Mouse (Mus musculus) heart, postnatal 10 days (tissue): ENCODE measurements around the gene Nktr. TPM values are rescaled to one million over a fixed set of nuclear protein-coding genes. Genes with fewer than 3 reads are reported as not detected.
A peak's percentile ranks its signal among the peaks of the same experiment; 100 is the strongest.

Source experiments
- DNase-seq, 2 experiments: peaks; one replicate each; pipeline ENCODE4 v3.0.0; 2021
- intact Hi-C: fragments of 180-260 bp; cut with DNase I; formaldehyde crosslinking; loops from one replicate; pipeline ENCODE4 v1.15.1; 2025
- total RNA-seq, 2 experiments: library from RNA; stranded (reverse); gene quantifications; 2 replicates each; pipeline ENCODE4 v1.2.3; 2021

Nktr gene
- total RNA-seq = 10 to 100 TPM; 46.9 to 47.7 TPM

GRCm38 (mm10) chr9:121718792-121719318, at the start of gene Nktr:
Gene Nktr, plus strand, starts transcription at chr9:121719169.
- intact Hi-C loops = no loop called here
- DNase-seq = peak; percentile 98 to 99

GRCm38 (mm10) chr9:121669348-121669791, 49.6 kb upstream of the Nktr start:
- intact Hi-C loops = loop anchor here (1.0 kb wide), 1 partner anchor 10 kb away; no protein-coding TSS in a partner anchor
- peak; percentile 82 to 83 for DNase-seq

GRCm38 (mm10) chr9:121671300-121671699, 47.7 kb upstream of the Nktr start:
- intact Hi-C loops = no loop called here
- peak; percentile 71 to 74 for DNase-seq

GRCm38 (mm10) chr9:121672311-121672710, 46.7 kb upstream of the Nktr start:
- intact Hi-C loops = no loop called here

GRCm38 (mm10) chr9:121673716-121674115, 45.3 kb upstream of the Nktr start:
- intact Hi-C loops = no loop called here
- DNase-seq = no peak

More at GRCm38 (mm10) chr9:121672311-121672710, 46.7 kb upstream of the Nktr start:
- peak; percentile 72 to 76 for DNase-seq

- intact Hi-C loops = loop anchor here (5.0 kb wide), 1 partner anchor 428 kb away; no protein-coding TSS in a partner anchor
- DNase-seq = no peak
These were observed 44.0 kb upstream of the Nktr start for GRCm38 (mm10) chr9:121675011-121675410.

- no peak for DNase-seq
- intact Hi-C loops = loop anchor here (5.0 kb wide), 1 partner anchor 428 kb away; no protein-coding TSS in a partner anchor
These were observed 43.4 kb upstream of the Nktr start for GRCm38 (mm10) chr9:121675556-121675955.

GRCm38 (mm10) chr9:121677069-121677468, 41.9 kb upstream of the Nktr start:
- intact Hi-C loops = loop anchor here (5.0 kb wide), 1 partner anchor 430 kb away; no protein-coding TSS in a partner anchor
- DNase-seq = no peak

GRCm38 (mm10) chr9:121677476-121677875, 41.5 kb upstream of the Nktr start:
- intact Hi-C loops = loop anchor here (5.0 kb wide), 1 partner anchor 430 kb away; no protein-coding TSS in a partner anchor
- no peak for DNase-seq

- intact Hi-C loops = loop anchor here (1.0 to 5.0 kb wide), 4 partner anchors 10 to 432 kb away; partner anchors contain the start of genes Lyzl4 and Vipr1
- DNase-seq = peak; percentile 71 to 80
These were observed 39.4 kb upstream of the Nktr start for GRCm38 (mm10) chr9:121679549-121679948.

GRCm38 (mm10) chr9:121681191-121681590, 37.8 kb upstream of the Nktr start:
- no peak for DNase-seq
- intact Hi-C loops = no loop called here

- no peak for DNase-seq
- intact Hi-C loops = no loop called here
These were observed 36.8 kb upstream of the Nktr start for GRCm38 (mm10) chr9:121682037-121682680.

- no peak for DNase-seq
- intact Hi-C loops = no loop called here
These were observed 34.3 kb upstream of the Nktr start for GRCm38 (mm10) chr9:121684702-121685101.

GRCm38 (mm10) chr9:121690200-121690651, 28.7 kb upstream of the Nktr start:
- intact Hi-C loops = no loop called here
- DNase-seq = no peak

GRCm38 (mm10) chr9:121690734-121691133, 28.2 kb upstream of the Nktr start:
- intact Hi-C loops = no loop called here
- no peak for DNase-seq

- no peak for DNase-seq
- intact Hi-C loops = no loop called here
These were observed 24.2 kb upstream of the Nktr start for GRCm38 (mm10) chr9:121694736-121695135.

GRCm38 (mm10) chr9:121696626-121697025, 22.3 kb upstream of the Nktr start:
- no peak for DNase-seq
- intact Hi-C loops = no loop called here

GRCm38 (mm10) chr9:121697150-121698049, 21.6 kb upstream of the Nktr start:
- DNase-seq = peak; percentile 59 to 86
- intact Hi-C loops = no loop called here

GRCm38 (mm10) chr9:121704261-121704645, 14.7 kb upstream of the Nktr start:
- intact Hi-C loops = no loop called here
- DNase-seq = no peak

GRCm38 (mm10) chr9:121704646-121705625, 14.0 kb upstream of the Nktr start, which contains the start of gene Sec22c:
Gene Sec22c, minus strand, starts transcription at chr9:121705490.
- intact Hi-C loops = no loop called here
- peak; percentile 94 to 95 for DNase-seq
